ENCODE assay signal across 23 mouse cellular contexts in the genomic region with DNA sequence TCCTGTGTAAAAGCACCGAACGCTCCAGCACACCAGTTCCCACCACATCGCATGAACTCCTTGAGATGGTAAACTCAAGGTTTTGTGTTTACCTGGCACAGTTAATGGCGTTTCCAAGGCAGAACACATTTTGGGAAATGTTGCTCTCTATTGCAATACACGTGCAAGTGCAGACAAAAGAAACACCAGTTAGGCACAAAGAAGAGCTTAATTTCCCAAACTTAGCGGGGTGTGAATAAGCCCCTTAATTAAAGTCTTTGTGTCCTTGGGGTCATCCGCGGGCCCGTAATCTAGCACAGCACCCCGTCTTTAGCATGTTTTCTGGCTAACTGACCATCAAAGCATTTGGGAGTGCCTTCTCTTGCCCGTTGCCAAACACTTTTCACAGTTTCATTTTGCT. TPM values are rescaled to one million over a fixed set of nuclear protein-coding genes. Genes with fewer than 3 reads are reported as not detected.
DNase-seq lines count a peak whose midpoint lies in the region; ATAC-seq and TF ChIP-seq lines count a peak whose summit lies in the region.
"Had no signal": no experiment of that assay in that cellular context is flagged by ENCODE, and none has a peak within 500 bp of the region (broad histone marks: within the 10 kb centered on the region; RNA-seq: fewer than 3 reads in every experiment).

No protein-coding gene starts in this region.

- ATAC-seq in heart, embryonic 12.5 days (ENCODE audit: insufficient number of reproducible peaks, low FRiP score): no peak
- ATAC-seq in heart, embryonic 11.5 days (replicated peaks; ENCODE audit: insufficient number of reproducible peaks, low FRiP score, low TSS enrichment): no peak
- no peak for ATAC-seq in midbrain, postnatal 0 days (ENCODE audit: low FRiP score)
- no peak for ATAC-seq in midbrain, embryonic 14.5 days (ENCODE audit: low FRiP score, low TSS enrichment)
- no peak for ATAC-seq in intestine, embryonic 15.5 days
- ATAC-seq: CD4-positive, CD25-positive, alpha-beta regulatory T cell, adult 4 months had no signal

- H3K9me3 ChIP-seq in heart, embryonic 12.5 days (replicated peaks): no peaks in the 10 kb centered on the region
- no peaks in the 10 kb centered on the region for H3K9me3 ChIP-seq in heart, embryonic 11.5 days (replicated peaks; ENCODE audit: control insufficient read depth, low read length)
- H3K9me3 ChIP-seq in midbrain, postnatal 0 days (ENCODE audit: low read length): no peaks in the 10 kb centered on the region
- no peaks in the 10 kb centered on the region for H3K9me3 ChIP-seq in midbrain, embryonic 14.5 days (ENCODE audit: control insufficient read depth, low read length)
- H3K9me3 ChIP-seq in intestine, embryonic 15.5 days: no peaks in the 10 kb centered on the region
- H3K9me3 ChIP-seq: embryonic facial prominence, embryonic 15.5 days; hindbrain, embryonic 15.5 days; kidney, embryonic 15.5 days had no signal

- TF ChIP-seq CTCF in midbrain, postnatal 0 days (IDR thresholded peaks at IDR 0.05): no peak

- no peak overlapping the region for H3K9ac ChIP-seq in heart, embryonic 12.5 days
- no peak overlapping the region for H3K9ac ChIP-seq in heart, embryonic 11.5 days (ENCODE audit: low read depth, low read length)
- no peak overlapping the region for H3K9ac ChIP-seq in midbrain, postnatal 0 days (replicated peaks; ENCODE audit: low read length, poor library complexity, severe bottlenecking)
- no peak overlapping the region for H3K9ac ChIP-seq in midbrain, embryonic 14.5 days (replicated peaks; ENCODE audit: low read length)
- no peak overlapping the region for H3K9ac ChIP-seq in intestine, embryonic 15.5 days
- H3K9ac ChIP-seq: embryonic facial prominence, embryonic 15.5 days; hindbrain, embryonic 15.5 days; kidney, embryonic 15.5 days had no signal

- H3K36me3 ChIP-seq in heart, embryonic 12.5 days: peaks cover 12% of the 10 kb centered on the region
- H3K36me3 ChIP-seq in heart, embryonic 11.5 days (ENCODE audit: control insufficient read depth, insufficient read depth, low read length): no peaks in the 10 kb centered on the region
- no peaks in the 10 kb centered on the region for H3K36me3 ChIP-seq in midbrain, postnatal 0 days (ENCODE audit: insufficient read depth, low read length)
- H3K36me3 ChIP-seq in midbrain, embryonic 14.5 days (ENCODE audit: control insufficient read depth, insufficient read depth, low read length): peaks cover 13% of the 10 kb centered on the region
- no peaks in the 10 kb centered on the region for H3K36me3 ChIP-seq in intestine, embryonic 15.5 days

- no peak overlapping the region for H3K4me3 ChIP-seq in heart, embryonic 12.5 days
- H3K4me3 ChIP-seq in heart, embryonic 11.5 days (ENCODE audit: low read depth, low read length): no peak overlapping the region
- H3K4me3 ChIP-seq in midbrain, postnatal 0 days (ENCODE audit: low read depth, low read length): no peak overlapping the region
- H3K4me3 ChIP-seq in midbrain, embryonic 14.5 days (replicated peaks; ENCODE audit: low read depth, low read length): no peak overlapping the region
- H3K4me3 ChIP-seq in intestine, embryonic 15.5 days (replicated peaks): no peak overlapping the region
- H3K4me3 ChIP-seq: embryonic facial prominence, embryonic 15.5 days; heart, adult 2 months; hindbrain, embryonic 15.5 days; kidney, embryonic 15.5 days had no signal

- H3K27me3 ChIP-seq in heart, embryonic 12.5 days (replicated peaks): no peaks in the 10 kb centered on the region
- H3K27me3 ChIP-seq in heart, embryonic 11.5 days (ENCODE audit: control insufficient read depth, insufficient read depth, low read length): no peaks in the 10 kb centered on the region
- no peaks in the 10 kb centered on the region for H3K27me3 ChIP-seq in midbrain, postnatal 0 days (ENCODE audit: insufficient read depth, low read length)
- H3K27me3 ChIP-seq in midbrain, embryonic 14.5 days (ENCODE audit: control insufficient read depth, insufficient read depth, low read length): no peaks in the 10 kb centered on the region
- no peaks in the 10 kb centered on the region for H3K27me3 ChIP-seq in intestine, embryonic 15.5 days (replicated peaks)
- H3K27me3 ChIP-seq: embryonic facial prominence, embryonic 15.5 days; hindbrain, embryonic 15.5 days; kidney, embryonic 15.5 days had no signal

- DNase-seq in embryo, embryonic 9.5 days (ENCODE audit: extremely low spot score): peak; percentile 17
- DNase-seq in embryo, embryonic 10 days (ENCODE audit: low spot score): no peak
- peak; percentile 28 for DNase-seq in midbrain, postnatal 0 days (ENCODE audit: low spot score)
- no peak for DNase-seq in midbrain, embryonic 14.5 days
- DNase-seq: adrenal gland, postnatal 36 days; cerebellum, adult 11 months; cerebellum, adult 9-11 months; gastrocnemius, postnatal 10 days; heart, adult 2 months; kidney, postnatal 36 days; layer of hippocampus, postnatal 36 days; lung, postnatal 4 days; right cerebral cortex, postnatal 14 days; thymus, adult 2 months; thymus, postnatal 4 days had no signal

- H3K27ac ChIP-seq in heart, embryonic 12.5 days (ENCODE audit: poor library complexity, severe bottlenecking): no peak overlapping the region
- H3K27ac ChIP-seq in heart, embryonic 11.5 days (ENCODE audit: low read depth, low read length): no peak overlapping the region
- no peak overlapping the region for H3K27ac ChIP-seq in midbrain, postnatal 0 days (ENCODE audit: low read depth, low read length)
- no peak overlapping the region for H3K27ac ChIP-seq in midbrain, embryonic 14.5 days (replicated peaks; ENCODE audit: low read depth, low read length)
- H3K27ac ChIP-seq in intestine, embryonic 15.5 days: no peak overlapping the region
- H3K27ac ChIP-seq: embryonic facial prominence, embryonic 15.5 days; heart, adult 2 months; hindbrain, embryonic 15.5 days; kidney, embryonic 15.5 days; stomach, postnatal 0 days had no signal

- 0 out of 2 replicates have a peak overlapping the region, but pooled peaks have one; percentile 4 for H3K4me2 ChIP-seq in heart, embryonic 12.5 days
- H3K4me2 ChIP-seq in heart, embryonic 11.5 days: no peak overlapping the region
- no peak overlapping the region for H3K4me2 ChIP-seq in midbrain, postnatal 0 days (ENCODE audit: low read depth, low read length, poor library complexity, severe bottlenecking)
- no peak overlapping the region; the same call in 1 of the 2 replicates for H3K4me2 ChIP-seq in midbrain, embryonic 14.5 days (ENCODE audit: low read length)
- H3K4me2 ChIP-seq in intestine, embryonic 15.5 days (replicated peaks): no peak overlapping the region
- H3K4me2 ChIP-seq: embryonic facial prominence, embryonic 15.5 days; hindbrain, embryonic 15.5 days; kidney, embryonic 15.5 days had no signal

- 72% methylated on average over 11 of the region's 11 CpGs for WGBS in heart, embryonic 12.5 days
- WGBS in heart, embryonic 11.5 days (ENCODE audit: insufficient replicate concordance): 78% methylated on average over 11 of the region's 11 CpGs
- 30% methylated on average over 11 of the region's 11 CpGs for WGBS in midbrain, postnatal 0 days
- 14% methylated on average over 11 of the region's 11 CpGs for WGBS in midbrain, embryonic 14.5 days
- 83% methylated on average over 11 of the region's 11 CpGs for WGBS in intestine, embryonic 15.5 days

- peaks cover 43% of the 10 kb centered on the region for H3K4me1 ChIP-seq in heart, embryonic 12.5 days (replicated peaks)
- peaks cover 17% of the 10 kb centered on the region for H3K4me1 ChIP-seq in heart, embryonic 11.5 days (ENCODE audit: control insufficient read depth, insufficient read depth, low read length)
- no peaks in the 10 kb centered on the region for H3K4me1 ChIP-seq in midbrain, postnatal 0 days (ENCODE audit: insufficient read depth, low read length)
- H3K4me1 ChIP-seq in midbrain, embryonic 14.5 days (ENCODE audit: control insufficient read depth, insufficient read depth, low read length): no peaks in the 10 kb centered on the region
- H3K4me1 ChIP-seq in intestine, embryonic 15.5 days (replicated peaks): peaks cover 10% of the 10 kb centered on the region

RNA-seq across cellular contexts. Expression of a gene that starts 59.8 kb away (rescaled TPM):
- 100 and 105 TPM in 2 replicates for polyA plus RNA-seq in heart, embryonic 12.5 days (2016; fragmentation: Nextera tagmentation; extraction: Ambion mirVana)
- polyA plus RNA-seq in heart, embryonic 11.5 days (2014; fragmentation: Nextera tagmentation; extraction: Ambion mirVana): 107 and 113 TPM in 2 replicates
- 85.9 and 90.0 TPM in 2 replicates for total RNA-seq in midbrain, postnatal 0 days (2014; rRNA removed)
- polyA plus RNA-seq in midbrain, postnatal 0 days (2015; fragmentation: Nextera tagmentation; extraction: Ambion mirVana): 134 and 138 TPM in 2 replicates
- polyA plus RNA-seq in midbrain, embryonic 14.5 days (2014; fragmentation: Nextera tagmentation; extraction: Ambion mirVana): 158 and 168 TPM in 2 replicates
- 169 and 187 TPM in 2 replicates for polyA plus RNA-seq in intestine, embryonic 15.5 days (2015; fragmentation: Nextera tagmentation; extraction: Ambion mirVana)

Comparison
In these comparisons a context has a peak if more than half of its experiments do, and no peak if none do; other contexts are left out.
1. DNase-seq: peak in embryo, embryonic 9.5 days (single experiment) and midbrain, postnatal 0 days (single experiment); none in embryo, embryonic 10 days (single experiment) and midbrain, embryonic 14.5 days (single experiment).